Mouse (Mus musculus) spleen, postnatal 10 days (tissue): Measurements from ENCODE around the gene Agap1.

Experiments used
- DNase-seq, 2 experiments: peaks; one replicate each; pipeline ENCODE4 v3.0.0; 2021 to 2022; ENCODE audit warnings: low spot score in 2 of 2

The Agap1 gene

DNA sequence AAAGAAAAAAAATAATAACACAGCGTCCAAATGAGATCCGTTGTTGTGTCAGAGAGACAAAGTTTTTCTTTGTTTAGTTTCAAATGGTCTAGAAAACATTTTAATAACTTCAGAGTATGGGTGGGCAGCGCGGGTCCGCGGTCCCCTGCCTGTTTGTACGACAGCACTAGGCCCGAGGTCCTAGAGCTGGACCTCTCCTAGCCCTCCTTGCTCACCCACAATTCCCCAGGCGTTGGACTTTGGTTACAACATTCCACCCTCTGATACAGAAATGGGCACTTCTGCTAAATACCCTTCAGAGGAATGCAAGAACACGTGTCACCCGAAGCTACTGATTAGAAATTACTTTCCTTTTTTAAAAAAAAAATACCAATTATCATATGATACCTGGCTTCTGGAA is 296.7 kb downstream of the Agap1 start:
- no peak for DNase-seq

DNA sequence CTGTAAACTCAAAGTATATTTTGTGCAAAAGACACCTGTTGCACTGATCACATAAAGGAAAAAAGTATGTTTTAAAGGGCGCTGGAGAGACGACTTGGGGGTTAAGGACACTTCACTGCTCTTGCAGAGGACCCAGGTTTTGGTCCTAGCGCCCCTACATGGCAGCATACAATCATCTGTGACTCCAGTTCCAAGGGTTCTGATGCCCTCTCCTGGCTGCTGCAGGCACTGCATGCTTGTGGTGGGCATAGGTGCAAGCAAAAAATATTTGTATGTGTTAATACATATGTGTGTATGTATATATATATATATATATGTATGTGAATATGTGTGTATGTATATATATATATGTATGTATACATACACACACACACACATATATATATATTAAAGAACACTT is 298.1 kb downstream of the Agap1 start:
- DNase-seq: no peak

DNA sequence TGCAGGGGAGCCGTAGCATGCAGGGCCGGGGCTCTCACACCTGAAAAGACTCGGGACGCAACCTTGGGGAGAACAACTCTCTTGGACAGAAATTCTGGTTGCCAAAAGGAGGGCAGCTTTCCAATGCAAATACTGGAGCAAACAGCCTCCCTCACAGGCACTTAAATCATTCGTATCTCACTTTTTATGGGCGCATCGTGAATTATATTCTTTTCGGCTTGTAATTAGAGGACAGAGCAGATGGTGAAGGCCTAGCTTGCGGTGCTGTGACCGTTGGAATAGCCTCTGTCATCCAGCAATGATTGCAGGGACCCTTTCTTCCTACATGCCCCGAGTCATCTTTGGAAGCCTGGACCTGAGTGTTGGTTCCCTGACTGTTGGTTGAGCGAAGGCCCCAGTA is 300.8 kb downstream of the Agap1 start:
- no peak for DNase-seq

DNA sequence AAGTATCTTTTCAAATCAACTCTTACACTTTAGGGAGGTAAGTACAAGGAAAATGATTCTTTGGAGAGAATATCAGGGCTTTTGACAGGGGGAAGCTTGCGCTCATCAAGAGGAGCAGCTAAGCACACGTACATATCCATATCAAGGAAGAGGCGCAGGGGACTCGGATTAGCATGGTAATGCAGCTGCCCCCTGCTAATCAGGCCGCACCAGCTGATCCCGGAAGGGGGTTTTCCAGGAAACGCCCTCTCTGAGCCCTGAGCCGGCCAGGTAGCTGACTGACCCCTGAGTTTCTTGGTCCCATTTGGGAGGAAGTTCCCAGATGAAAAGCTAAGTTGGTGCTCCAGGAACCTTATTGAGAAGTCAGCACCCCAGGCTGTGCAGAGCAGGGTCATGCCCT is 301.8 kb downstream of the Agap1 start:
- DNase-seq: no peak

DNA sequence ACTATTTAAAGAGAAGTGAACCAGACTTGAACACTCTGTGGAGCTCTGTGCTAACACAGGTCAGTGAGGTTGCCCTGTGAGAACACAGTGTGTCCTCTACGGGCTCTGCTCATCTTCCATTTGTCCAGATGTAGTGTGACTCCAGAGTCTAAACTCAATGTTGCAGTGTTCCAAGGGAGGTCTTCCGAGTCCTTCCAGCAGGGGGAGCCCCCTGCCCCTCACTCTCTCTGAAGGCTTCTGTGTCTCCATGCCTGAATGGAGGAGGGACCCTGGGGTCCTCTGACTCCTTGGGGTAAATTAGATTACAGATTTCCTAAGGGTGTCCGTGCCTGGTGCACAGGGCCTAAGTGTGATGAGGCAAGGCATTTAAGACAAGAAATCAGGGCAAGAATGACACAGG is 302.9 kb downstream of the Agap1 start:
- DNase-seq: no peak

DNA sequence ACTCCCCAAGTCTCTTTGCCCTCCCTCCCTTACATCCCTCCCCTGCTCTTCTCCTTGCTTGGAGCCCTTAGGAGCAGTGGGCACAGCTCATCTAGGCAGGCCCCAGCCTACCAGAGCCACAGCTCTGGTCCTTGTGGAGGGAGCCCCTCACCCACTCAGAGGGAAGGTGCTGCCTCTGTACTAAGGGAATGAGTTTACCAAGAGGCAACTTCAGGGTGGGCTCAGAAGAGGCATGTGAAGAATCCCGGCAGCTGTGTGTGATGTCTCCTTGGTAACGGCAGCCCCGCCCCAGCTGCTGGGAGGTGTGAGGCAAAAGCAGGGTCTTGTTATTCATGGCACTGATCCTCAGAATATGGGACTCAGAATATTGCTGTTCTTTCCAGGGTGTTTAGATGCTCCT is 309.3 kb downstream of the Agap1 start:
- no peak for DNase-seq

DNA sequence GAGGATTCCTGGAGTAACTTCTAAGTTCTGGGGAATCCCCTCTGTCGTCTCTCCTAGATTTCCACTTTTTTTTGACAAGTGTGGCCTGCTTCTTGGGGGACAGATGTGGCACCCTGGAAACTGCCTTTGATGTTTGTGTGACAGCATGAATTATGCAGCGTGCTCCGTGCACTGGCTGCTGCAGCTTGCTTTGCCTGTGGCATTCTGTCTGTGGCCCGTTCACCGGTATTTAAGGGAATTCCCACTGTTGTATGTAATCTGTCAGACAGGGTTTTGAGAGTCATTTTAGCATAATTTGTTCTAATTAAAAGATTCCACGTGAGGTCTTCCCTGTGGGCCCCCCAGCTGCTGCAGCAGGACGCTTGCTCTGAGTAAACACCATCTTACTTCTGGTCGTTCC is 312.3 kb downstream of the Agap1 start:
- DNase-seq: no peak

DNA sequence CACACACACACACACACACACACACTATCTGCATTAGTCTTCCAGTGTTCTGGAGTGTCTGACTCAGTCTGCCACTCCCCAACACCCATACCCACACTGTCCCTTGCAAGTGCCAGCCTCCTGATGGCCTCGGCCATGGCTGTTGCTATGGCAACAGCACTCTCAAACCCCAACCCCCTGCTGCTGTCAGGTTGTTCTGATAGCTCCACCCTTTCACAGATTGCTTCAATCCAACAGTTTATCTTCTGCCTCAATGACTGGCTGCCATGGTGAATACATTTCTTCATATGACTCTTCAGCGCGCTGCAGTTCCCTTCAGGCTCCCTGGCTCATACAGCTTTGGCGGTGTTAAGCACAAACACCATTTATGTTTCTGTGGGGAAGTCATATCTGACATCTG is 315.0 kb downstream of the Agap1 start:
- no peak for DNase-seq

DNA sequence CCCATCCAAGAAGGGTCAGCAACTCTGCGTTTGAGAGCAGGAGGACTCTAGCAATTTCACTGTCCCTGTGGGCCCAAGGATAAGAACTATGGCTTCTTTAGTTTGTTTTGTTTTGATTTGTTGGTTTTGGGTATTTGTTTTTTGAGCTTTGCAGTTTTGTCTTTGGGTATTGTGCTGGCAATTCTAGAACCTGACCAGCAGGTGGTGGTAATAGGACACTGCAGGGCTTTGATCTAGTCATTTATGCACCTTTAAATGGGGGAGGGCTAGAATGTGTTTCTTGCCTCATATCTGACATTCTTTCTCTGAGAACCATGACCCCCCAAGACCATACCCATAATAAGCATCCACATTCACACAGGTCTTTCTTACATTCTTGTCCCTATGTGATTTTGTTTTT is 315.7 kb downstream of the Agap1 start:
- no peak for DNase-seq

DNA sequence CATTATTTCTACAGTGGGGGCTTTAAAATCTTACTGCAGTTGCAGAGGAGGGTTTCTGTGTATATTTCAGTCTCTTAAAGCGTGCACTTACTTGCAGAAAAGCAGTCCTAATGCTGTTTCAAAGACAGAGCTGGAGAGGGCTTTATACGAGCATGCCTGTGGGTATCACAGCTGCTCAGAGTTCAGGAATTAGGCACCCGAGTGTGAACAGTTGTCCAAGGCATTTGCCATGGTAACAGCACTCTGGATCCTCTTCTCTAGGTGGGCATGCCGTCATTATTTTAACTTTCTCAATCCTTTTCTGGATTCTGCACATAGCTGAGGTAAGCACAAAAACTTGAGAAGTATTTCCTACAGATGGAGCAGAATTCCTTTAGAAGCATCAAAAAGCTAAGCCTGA is 321.1 kb downstream of the Agap1 start:
- DNase-seq: no peak

DNA sequence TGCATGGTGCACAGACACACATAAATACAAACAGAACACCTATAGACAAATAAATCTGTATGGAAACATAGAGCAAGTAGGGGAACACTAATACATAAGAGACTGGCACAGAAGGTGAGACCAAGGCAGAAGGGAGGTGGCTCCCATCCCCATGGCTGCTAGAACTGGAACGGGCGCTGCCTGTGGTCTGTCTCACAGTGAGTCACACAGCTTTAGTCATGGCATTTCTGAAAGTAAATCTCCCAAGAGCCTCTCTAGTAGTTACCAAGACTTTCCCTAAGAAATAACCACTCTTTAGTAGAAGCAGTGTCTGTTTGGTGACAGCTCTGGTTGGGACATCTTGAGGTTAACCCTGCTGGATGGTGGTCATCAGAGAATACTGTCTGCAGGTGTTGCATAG is 326.1 kb downstream of the Agap1 start:
- DNase-seq: no peak

DNA sequence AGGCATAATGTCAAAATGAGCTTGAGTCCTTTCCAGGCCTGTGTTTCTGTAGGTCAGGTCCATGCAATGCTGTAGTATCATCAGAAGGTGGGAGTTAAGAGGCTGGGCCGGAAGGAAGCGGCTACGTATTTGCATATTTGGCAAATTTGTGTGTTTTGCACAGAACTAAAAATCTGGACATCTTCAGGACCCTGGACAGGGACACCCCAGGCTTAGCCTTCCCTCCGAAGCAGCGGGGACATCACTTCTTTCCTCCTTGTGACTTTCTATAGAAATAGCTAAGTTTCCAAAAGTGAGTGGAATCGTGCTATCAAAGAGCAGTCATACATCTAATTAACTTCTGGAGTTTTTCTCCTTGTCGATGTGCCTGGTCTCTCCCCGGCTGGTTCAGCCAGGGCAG is 327.3 kb downstream of the Agap1 start:
- DNase-seq: no peak

DNA sequence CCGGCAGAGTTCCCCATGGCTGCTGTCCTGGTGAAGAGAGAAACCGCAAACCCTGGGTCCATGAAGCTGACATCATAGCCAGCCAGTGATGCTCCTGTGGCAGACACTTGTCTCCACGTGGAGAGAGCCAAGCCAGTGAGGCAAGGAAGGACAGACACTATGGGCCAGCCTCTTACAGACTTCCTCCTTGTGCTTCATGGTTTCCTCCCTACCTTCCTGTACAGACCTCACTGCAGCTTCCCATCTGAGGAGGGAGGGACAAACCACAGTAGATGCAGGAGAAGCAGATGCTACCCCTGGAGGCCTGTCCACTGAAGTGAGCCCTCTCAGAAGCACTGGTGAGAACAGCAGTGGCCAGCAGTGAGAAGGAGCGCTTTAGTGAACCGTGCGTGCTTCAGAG is 332.2 kb downstream of the Agap1 start:
- DNase-seq: no peak

DNA sequence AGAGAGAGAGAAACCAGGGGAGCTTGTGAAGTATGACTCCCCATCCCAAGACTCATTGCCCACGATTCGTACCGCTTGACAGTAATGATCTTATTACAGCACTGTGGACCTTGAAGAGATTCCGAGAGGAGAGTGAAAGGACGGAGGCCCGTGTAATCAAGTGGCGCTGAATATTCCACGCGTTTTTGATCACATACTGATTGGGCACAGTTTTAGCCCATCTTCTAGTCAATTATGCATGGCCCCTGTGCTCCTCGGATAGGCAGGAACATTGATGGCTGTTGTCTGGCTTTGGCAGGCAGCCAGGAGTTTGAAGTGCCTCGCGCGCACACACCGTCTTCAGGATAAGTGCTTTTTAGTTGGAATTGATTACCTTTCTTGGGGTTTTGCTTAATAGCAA is 344.1 kb downstream of the Agap1 start:
- DNase-seq: no peak

DNA sequence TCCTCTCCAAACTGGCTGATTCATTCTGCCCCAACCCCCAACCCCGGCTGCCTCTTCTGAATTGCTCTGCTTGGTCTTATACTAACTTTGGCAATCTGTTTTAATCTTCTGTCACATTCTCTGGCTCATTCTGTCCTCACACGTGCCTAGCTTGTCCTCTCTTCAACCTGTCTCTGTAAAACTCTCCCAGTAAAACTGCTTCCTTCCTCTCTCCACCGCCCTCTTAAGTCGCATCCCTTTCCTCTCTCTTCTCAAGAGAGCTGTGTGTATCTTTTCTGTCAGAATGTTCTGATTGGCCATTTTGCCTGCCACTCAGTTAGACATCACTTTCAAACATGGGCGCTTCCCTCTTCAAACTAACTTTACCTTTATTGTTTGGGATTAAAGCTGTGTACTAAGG is 346.9 kb downstream of the Agap1 start:
- no peak for DNase-seq

DNA sequence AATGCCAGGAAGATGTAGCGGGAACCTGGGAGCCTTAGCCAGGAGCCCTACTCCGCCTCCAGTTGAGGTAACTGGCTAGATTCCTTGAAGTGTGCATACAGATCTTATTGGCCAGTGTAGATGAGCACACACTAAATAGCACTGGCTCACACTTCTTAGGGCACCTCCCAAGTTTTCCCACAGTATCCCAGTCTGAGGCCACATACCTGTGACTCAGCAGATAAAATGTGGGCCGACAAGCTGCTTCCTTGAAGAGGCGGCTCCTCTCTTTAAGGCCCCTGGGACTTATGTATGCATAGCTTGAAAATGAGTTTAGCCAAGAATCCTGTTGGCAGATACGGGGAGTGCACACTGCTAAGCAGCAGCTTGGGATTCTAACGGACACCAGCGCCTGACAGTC is 350.4 kb downstream of the Agap1 start:
- no peak for DNase-seq

DNA sequence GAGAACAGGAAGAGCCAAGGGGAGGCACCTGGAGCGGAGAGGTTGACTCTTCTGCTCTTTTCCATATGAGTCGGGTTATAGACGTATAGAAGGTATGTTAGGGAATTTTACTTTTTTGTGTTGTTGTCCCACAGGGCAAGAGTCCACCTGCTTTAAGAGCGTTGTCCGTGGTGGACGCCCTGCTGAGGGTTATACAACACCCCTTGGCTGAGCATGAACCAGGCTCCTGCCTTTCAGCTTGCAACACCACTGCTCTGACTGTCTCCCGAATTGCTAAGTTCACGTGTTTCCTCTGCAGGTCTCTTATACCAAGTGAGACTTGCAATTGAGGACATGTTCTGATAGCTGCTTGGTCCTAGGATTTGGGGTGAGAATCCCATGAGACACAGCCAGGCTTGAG is 358.2 kb downstream of the Agap1 start:
- DNase-seq: no peak

DNA sequence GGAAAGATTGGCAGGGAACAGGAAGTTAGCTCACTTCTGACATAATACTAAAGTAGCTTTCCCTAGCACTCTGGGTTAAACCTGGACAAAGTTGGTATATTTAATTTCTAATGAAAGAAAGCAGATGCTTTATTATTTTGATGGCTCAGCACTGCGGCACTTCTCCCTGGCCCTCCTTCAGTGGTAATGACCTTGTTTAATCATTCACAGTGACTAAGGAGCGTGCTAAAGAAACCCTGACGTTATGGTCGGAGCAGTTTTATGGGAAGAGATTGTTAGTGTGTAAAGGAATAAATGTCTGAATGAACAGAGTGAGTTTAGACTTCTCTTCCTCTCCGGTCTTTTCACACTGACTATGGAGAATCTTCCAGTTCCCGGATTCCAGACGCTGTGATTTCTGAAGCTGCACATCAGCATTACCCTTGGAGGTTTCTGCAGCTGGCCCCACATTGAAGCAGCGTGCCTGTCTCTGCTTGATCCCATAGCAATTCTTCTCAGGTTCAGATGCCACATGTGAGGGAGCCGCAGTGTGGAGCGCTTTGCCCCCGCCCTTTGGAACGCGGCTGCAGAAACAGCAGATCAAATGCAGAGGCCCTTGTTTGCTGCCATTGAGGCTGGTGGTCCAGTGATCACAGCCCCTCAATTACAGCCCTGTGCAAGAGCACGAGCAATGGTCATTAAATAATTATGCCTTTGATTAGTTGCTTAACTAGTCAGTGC is 362.0 kb downstream of the Agap1 start:
- no peak for DNase-seq

DNA sequence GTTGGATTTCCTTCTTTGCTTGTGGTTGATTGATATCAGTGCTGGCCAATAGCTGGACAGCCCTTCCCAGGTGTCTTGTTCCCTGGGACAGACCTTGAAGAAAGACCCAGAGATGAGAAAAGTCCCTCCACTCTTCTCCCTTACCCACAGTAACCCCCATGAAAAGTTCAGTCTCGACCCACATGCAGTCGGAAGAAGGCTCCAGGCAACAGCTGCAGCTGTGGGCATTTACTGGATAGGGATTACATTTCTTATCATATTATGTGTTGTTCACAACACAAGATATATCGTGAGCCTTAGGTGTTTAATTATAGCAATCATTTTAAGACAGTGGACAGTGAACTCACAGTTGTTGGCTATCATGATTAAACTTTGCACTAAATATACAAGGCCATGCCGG is 367.2 kb downstream of the Agap1 start:
- no peak for DNase-seq

DNA sequence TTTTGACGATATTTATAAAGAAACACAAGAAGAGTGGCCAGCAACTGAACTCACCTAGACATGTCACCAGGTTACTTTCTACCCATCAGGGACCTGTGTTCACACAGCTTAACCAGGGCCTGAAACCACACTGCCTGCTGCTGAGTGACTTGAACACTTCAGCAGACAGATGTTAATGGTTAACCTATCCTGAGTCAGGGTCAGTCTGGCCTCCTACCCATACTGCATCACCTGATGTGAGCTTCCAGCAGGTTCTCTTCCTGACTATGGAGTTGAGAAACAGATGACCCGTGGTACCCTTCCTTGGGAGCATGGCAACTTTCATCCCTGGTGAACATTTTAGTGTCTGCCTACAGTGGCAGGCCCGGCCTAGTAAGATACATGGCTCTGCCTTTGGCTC is 367.8 kb downstream of the Agap1 start:
- DNase-seq: no peak

DNA sequence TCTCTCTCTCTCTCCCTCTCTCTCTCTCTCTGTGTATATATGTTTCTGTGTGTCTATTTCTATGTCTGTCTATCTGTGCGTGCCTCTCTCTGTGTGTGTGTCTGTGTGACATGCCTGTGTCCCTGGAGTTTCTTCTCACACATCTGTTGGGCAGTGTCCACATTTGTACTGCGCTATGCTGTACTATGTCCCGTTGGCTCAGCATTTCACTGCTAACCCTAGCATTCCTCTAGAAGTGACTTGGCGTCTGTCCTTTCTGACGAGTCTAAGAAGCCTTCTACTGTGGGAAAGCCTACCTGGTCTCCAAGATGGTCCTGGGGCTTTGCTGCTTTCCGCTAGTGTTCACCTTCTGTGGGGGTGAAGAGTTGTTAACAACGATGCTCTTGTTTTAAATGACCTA is 368.4 kb downstream of the Agap1 start:
- no peak for DNase-seq

DNA sequence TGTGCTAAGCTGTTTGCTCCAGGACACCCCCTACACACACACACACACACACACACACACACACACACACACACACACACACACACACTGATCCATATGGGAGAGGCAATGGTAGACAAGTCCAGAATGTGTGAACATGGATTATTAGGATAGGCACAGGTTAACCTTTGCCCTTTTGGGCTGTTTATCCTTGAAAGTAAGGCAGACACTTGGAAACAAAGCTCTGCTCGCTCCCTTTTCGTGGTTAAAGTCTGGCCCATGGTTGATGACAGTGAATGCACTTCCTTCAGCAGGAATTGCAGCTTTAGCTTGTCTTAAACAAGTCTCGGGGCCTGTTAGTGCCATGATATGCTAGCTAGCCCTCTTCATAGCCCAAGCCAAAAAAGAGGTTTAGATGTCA is 372.4 kb downstream of the Agap1 start:
- DNase-seq: no peak

DNA sequence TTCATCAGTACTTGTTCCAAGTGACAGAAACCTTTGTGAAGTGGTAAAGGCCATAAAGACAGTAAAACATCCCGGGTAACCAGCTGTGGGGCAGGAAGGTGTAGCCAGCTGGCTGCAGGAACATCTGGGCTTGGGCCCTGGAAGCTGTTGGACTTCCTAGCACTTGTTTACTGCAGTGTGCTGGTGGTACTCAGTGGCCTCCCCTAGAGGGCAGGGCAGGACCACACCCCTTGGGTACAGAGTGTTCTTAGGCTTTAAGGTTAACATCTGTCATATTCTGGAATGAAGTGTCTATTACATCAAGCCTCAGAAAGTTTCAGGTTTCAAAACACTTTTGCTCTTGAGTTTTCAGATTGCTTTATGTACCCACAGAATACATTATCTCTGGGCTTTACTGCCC is 376.5 kb downstream of the Agap1 start:
- no peak for DNase-seq

DNA sequence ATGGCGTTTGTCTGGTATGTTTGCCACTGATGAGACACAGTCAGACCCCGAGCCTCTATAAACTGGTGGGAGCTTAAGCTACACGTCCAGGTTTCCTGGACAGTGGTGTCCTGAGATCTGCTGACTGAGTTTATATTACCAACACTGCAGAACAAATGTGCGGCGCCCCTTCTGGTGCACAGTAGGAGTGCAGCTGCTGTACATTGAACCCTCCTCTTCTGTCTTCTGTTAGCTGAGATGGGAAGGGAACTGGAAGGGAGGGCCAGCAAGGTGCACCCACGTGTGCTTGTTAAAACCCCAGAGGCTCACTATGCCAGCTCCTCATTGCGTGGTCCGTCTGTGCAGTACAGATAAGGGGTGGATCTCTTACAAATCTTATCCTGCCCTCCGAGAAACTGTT is 389.5 kb downstream of the Agap1 start:
- DNase-seq: no peak

DNA sequence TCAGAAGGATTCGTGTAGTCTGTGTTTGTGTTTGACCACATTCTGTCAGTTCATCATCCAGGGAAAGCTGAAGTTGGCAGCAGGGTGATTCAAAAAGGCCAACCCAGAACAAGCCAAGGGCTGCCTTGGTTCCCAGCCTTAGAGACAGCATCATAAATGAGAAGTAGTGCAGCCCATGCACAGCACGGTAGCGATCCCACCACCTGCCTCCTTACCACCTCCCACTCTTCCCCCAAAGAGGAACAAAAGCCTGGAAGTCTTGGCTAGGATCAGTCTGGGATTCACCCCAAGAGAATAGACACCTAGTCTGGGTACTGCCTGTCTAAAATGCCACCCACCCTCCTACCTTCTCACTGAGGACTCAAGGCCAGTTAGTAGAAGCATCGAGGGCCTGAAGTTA is 390.9 kb downstream of the Agap1 start:
- DNase-seq: no peak
